Mouse (Mus musculus): ENCODE results near the gene Fau.

The Fau gene

DNA sequence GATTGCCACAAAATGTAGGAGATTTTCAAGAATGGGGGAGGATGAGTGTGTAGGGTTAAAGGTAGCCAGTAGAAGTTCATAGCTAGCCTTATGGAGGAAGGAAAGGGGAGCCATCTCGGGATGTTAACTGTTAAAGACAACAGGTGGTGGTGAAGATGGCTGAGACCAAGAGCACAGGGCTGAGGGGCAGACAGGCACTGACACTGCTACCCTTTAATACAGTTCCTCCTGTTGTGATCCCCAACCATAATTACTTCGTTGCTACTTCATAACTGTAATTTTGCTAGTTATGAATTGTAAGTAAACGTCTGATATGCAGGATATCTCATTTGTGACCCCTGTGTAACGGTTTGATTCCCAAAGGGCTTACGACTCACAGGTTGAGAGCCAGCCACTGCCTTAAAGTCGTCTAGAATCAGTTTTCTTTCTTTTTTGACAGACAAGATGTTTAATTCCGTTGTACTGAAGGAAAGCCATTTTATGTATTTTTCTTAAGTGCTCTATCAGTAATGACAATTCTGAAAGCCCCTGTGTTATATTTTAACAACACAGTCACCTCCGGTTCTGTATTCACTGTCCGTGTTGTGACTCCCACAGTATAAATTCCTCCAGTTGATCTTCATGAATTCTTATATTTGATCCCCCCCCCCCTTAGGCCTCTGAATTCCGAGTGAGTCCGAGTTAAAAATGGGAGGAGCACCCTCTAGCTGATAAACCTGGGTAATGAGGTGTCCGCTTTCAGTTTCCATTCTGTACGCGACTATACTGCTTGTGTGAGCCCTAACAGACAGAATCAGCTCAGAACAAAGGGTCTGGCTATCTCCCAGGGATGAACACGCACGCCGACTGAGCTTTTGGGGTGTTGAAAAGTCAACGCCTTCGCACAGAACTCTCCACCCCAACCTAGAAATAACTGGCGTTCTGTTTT is 12.0 kb upstream of the Fau start:
- DNase-seq (ENCODE audit: low spot score in 2 of 2), result peak; percentile 63 to 73

DNA sequence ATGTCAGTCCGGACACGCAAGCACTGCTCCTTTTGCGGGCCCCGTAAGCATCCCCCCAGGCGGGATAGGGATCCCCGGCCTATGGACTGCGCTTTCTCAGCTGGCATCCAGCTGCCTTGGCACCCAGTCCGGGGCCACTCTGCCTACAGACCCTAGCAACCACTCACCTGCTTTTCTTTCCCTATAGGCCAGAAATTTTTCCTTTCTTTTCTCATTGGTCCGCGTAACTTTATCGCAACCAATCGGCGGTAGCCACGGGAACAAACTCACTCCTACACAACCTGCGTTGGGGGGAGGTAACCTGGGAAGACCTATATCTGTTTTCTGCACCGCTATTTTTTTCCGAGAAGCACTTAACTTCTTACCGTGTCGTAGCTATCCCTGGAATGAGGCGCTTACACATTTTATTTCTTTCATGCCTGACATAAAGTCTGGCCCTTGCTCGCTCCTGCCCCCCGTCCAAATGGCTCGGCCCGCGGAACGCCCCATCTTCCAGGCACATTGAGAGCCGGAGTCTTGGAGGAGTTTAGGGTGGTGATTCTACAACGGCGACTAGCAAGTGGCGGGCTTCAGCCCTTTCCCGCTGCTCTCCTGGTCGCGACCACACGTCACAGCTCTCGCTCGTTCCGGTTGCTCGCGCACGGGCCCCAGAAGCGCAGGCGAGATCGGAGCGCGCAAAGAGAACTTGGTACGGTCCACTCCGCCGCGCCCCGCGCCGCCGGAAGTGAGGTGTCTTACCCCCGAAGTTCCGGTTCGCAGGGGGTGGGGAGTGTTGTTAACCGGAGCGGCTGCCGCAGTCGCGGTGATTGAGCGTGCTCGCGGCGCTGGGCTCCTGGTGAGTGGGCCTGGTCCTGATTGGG is 11.1 kb upstream of the Fau start, which contains the start of gene Syvn1:
Gene Syvn1 (plus strand): TSS at position 283 of the 860 bp plus-strand sequence.
- DNase-seq (ENCODE audit: low spot score in 2 of 2), result peak; percentile 92 to 94

- no peak for DNase-seq (ENCODE audit: low spot score in 2 of 2)
Observed at GRCm38 (mm10) chr19:6047154-6047898, 10.3 kb upstream of the Fau start.

DNA sequence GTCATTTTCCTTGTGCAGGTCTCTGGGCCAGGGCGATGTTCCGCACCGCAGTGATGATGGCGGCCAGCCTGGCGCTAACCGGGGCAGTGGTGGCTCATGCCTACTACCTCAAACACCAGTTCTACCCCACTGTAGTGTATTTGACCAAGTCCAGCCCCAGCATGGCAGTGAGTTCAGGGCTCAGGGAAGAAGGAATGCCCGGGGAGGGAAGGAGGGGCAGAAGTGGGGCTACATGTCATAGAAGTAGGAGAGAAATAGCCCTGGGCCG is 9.8 kb upstream of the Fau start:
- DNase-seq (ENCODE audit: low spot score in 2 of 2), result no peak

DNA sequence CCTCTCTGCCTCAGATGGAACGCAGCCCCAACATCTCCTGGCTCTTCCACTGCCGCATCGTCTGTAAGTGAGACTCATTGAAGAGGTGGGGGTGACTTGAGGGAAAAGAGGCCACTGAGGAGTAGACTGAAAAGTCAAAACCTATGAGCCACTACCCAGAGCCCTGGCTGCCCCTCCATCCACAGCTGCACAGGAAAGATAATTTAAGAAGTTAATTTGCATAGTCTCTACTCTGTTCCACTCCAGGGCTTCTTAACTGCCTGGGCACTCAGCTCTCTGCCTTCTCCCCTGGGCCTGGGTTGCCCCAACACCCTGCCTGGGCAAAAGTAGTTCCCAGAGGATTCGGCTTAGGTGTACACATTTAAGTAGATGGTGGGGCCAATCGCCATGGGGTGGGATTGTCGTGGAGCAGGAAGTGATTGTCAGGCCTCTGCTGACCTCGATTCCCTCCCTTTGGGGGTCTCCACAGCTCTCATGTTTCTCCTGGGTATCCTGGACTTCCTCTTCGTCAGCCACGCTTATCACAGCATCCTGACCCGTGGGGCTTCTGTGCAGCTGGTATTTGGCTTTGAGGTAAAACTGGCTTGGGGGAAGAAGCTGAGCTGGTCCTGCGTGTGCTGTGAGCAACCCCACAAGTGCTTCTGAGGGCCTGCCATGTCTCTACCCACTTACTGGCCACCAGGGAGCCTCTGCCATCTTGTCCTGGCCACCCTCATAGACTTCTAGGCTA is 8.8 kb upstream of the Fau start:
- peak; percentile 83 to 86 for DNase-seq (ENCODE audit: low spot score in 2 of 2)

DNA sequence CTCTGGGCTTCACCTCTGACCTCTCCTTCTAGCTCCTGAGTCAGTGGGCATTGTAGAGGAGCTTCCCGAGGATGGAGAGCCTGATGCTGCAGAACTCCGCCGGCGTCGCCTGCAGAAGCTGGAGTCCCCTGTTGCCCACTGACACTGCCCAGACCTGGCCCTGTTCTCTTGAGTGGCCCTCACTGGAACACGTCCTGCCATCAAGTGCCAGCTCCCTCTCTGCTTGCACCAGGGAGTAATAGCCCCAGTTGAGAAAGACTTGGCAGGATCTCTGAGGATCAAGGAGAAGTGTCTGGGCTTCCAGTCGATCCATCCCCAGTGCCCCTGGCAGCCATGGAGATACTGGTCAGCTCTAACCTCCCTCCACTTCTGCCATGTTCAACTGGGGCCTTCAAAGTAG is 5.1 kb upstream of the Fau start:
- no peak for DNase-seq (ENCODE audit: low spot score in 2 of 2)

GRCm38 (mm10) chr19:6054296-6054695 is 3.3 kb upstream of the Fau start:
- DNase-seq (ENCODE audit: low spot score in 2 of 2), result no peak

GRCm38 (mm10) chr19:6056696-6057095 is 948 bp upstream of the Fau start:
- DNase-seq (ENCODE audit: low spot score in 2 of 2), result no peak

DNA sequence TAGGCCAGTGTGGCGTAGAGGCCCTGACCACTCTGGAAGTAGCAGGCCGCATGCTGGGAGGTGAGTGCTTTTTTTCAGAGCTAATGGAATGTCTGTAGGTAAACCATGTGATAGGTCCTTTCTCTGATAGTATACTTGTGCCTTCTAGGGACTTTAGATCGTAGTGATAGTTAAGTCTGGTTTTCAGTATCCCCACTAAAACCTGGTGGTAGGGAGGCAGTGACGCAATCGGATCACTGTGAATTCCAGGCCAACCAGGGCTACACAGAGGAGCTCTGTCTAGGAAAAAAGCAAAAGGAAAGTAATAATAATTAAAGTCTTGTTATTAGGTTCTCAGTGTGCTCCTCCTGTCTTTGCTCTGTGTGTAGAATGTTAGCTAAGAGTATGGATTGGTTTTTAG is 869 bp downstream of the Fau start:
- no peak for DNase-seq (ENCODE audit: low spot score in 2 of 2)

- no peak for DNase-seq (ENCODE audit: low spot score in 2 of 2)
Observed at GRCm38 (mm10) chr19:6058966-6059365, 1.3 kb downstream of the Fau start.

GRCm38 (mm10) chr19:6061021-6061533 is 3.4 kb downstream of the Fau start, which contains the start of gene Znhit2:
TSS of gene Znhit2 (plus strand) at chr19:6061192.
- DNase-seq (ENCODE audit: low spot score in 2 of 2), result peak; percentile 94 to 96

DNA sequence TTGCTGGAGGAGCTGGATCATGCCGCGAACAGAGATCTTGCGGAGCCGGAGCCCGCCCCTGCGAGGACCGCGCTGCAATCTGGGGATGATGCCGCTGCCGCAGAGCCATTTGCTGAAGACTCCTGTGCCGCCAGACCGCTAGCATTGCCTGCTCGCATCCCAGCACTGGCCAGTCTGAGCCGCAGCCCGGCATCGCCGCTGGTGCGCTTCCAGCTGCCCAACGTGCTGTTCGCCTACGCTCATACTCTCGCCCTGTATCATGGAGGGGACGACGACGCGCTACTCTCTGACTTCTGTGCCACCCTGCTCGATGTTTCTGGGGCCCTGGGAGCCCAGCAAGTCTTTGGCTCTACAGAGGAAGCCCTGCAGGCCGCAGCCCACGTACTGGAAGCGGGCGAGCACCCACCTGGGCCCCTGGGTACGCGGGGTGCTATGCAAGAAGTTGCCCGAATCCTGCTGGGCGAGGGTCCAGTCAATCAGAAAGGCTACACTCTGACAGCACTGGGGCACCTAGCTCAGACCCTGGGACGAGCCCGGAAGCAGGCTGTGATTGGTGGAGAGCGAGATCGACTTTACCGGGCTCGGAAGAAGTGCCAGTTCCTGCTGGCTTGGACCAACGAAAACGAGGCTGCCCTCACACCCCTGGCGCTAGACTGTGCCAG is 4.1 kb downstream of the Fau start:
- DNase-seq (ENCODE audit: low spot score in 2 of 2), result peak; percentile 79

DNA sequence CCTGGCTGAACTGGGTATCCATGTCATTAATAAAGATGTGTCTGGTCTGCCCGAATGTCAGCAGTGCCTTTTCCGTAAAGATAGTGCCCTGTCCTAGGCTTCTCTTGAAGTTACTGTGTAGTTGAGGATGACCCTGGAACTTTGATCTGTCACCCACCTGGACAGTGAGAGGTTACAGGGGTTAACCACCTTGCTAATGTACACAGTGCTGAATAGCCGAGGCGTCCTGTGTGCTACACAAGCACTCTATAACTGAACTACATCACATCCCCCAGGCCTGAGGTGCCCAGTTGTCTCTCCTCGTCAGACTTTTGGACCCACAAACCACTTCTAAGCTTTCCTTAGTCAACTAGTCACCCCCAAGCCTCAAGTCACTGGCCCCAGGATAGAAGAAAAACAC is 4.8 kb downstream of the Fau start:
- no peak for DNase-seq (ENCODE audit: low spot score in 2 of 2)

DNA sequence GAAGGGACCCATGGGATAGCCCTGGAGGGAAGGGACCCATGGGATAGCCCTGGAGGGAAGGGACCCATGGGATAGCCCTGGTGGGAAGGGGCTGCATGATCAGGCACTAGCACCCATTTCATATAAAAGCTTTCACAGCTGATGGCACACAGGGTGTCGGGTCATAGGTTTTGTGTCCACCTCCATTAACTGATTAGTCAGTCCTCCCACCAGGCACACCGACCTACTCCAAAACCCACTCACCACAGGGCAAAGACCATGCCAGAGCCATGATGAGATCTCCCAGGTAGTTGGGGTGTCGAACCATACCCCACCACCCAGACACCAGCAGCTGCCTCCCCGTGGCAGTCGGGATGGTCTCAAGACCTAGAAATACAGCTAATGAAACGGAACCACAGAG is 5.4 kb downstream of the Fau start:
- no peak for DNase-seq (ENCODE audit: low spot score in 2 of 2)

DNA sequence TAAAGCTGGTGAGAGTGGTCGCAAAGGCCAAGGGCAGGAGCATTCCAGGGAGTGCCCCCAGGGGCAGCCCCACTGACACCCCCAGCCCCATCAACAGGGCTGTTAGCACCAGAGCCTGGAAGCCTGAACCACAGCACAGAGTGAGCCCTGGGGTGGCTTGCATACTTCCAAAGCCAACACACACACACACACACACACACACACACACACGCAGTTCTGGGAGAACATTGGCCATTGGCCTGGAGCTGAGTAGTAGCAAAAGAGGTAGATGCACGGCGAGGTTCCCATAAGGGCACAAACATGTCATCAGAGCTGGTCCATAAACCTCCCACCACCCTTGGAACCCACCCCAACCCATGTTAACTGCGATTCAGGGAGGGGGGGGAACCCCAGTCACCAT is 8.9 kb downstream of the Fau start:
- no peak for DNase-seq (ENCODE audit: low spot score in 2 of 2)

DNA sequence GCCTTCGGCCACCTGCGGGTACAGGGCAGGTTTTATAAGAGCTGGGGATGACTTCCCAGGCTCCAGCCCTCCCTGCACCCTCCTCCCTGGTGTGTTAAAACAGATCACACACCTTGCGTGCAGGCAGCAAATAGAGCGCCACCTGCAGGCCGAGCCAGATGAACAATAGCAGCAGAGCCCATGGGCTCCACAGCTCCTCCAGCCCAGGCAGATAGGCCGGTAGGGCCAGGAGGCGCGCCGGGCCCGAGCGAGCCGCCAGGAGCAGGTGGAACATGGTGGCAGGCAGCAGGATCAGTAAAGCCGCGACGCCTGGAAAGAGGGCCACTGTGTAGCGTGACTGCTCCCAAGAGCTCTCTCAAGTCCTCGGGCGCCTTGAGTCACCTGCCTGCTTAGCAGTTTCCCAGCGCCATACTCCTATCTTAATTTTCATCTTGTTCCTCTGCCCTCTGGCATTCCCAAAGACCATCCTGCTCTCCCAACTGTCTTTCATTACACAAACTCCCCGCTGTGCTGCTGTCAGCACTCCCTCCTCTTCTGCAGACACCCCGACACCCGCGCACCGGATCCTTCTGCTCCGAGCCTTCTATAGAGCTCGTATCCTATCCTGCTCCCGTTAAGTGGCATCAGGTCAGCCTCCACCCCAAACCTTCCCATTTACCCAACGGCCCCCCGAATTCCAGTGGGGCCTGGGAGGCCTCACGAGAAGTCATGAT is 9.5 kb downstream of the Fau start:
- DNase-seq (ENCODE audit: low spot score in 2 of 2), result peak; percentile 77 to 84

DNA sequence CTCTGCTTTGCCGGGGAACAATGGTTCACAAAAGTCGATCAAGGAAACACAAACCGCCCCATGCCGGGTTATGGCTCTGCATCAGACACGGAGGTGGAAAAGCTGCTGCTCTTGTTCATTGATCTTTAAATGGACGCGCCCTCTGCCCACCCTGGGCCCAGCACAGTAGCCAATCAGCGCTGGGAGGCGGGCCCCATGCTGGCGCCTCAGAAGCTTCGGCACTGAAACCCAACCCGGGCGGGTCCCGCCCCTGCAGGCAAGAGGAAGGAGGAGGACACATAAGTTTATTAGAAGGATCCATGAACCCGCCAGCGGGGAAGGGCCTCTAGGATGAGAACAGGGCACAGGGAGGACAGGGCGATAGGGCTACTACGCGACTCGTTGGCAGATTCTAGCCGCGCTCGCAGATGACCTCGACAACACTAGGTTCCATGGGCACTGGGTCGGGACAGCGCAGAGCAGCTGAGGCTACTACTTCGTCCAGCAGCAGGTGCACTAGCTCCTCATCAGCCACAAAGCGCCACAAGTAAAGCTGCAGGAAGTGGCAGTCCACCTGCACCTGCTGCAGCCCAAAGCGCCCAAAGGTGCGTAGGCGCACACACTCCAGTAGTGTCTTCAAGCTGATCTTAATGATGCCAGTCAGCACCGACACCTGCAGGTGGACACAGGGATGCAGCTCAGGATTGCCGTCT is 10.2 kb downstream of the Fau start, which contains the start of gene Tm7sf2:
Gene Tm7sf2 (minus strand): TSS at position 650 of the 692 bp plus-strand sequence.
- DNase-seq (ENCODE audit: low spot score in 2 of 2), result peak; percentile 91 to 93

DNA sequence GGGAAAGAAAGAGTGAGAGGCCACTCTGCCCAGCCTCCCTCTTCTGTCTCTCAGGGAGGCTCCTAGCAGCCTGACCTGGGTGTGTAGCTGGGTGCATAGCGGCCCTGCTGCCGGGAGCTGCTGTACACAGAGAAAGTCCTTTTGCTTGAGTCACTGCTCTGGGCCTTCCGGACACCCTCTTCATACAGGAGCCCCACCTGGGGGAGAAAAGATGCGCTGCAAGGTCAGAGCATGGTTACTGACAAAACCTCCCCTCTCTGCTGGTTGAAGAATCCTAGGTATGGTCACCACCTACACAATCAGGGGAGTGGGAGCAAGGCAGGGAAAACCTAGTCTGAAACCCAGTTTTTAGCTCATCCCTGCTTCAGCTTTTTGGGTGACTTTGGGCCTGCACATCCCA is 11.3 kb downstream of the Fau start:
- no peak for DNase-seq (ENCODE audit: low spot score in 2 of 2)

GRCm38 (mm10) chr19:6069851-6070250 is 12.2 kb downstream of the Fau start:
- no peak for DNase-seq (ENCODE audit: low spot score in 2 of 2)

All from spleen, postnatal 36 days (tissue).